Mouse (Mus musculus) c-Kit-positive CD71-positive TER-119-negative erythroid progenitor cells, embryonic 14.5 days (primary cell): Measurements from ENCODE around the gene Tufm.
A peak's percentile ranks its signal among the peaks of the same experiment; 100 is the strongest.

Source experiments
- DNase-seq: peaks from one replicate; pipeline ENCODE4 v3.0.0-alpha.2; 2013; ENCODE audit warnings: low read depth

Gene Tufm

GRCm38 (mm10) chr7:126487052-126487483 is at the start of gene Tufm:
Tufm (plus strand) TSS chr7:126487361.
- DNase-seq: peak; percentile 90

DNA sequence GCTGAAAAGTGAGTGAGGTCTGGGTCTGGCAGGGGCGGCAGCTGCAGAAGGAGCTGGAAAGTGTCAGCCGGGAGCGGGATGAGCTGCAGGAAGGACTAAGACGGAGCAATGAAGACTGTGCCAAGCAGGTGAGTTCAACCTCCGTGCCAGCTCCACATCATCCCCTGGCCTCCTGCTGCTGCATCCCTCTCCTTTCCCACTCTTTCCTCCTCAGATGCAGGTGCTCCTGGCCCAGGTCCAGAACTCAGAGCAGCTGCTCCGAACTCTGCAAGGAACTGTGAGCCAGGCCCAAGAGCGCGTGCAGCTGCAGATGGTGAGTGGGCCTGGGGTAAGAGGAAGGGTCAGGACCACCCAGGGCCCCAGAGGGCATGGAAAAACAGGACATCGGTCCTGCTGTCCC is 47.0 kb upstream of the Tufm start:
- DNase-seq: no peak

- DNase-seq: no peak
Observed at GRCm38 (mm10) chr7:126443997-126444396, 43.2 kb upstream of the Tufm start.

DNA sequence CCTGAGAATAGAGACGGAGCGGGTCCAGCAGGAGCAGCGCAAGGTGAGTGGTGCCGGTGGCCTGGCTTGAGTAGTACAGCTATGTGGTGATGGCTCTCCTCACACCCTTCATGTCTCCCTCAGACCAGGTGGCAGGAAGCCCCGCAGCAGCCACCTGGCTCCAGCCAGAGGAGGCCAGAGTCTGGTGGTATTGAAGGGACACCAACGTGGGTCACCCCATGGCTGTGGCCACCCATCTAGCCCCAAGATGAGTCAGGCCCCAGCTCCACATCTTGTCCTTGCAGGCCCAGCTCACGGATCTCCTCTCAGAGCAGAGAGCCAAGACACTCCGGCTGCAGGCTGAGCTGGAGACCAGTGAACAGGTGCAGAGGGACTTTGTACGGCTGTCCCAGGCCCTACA is 42.6 kb upstream of the Tufm start:
- no peak for DNase-seq

DNA sequence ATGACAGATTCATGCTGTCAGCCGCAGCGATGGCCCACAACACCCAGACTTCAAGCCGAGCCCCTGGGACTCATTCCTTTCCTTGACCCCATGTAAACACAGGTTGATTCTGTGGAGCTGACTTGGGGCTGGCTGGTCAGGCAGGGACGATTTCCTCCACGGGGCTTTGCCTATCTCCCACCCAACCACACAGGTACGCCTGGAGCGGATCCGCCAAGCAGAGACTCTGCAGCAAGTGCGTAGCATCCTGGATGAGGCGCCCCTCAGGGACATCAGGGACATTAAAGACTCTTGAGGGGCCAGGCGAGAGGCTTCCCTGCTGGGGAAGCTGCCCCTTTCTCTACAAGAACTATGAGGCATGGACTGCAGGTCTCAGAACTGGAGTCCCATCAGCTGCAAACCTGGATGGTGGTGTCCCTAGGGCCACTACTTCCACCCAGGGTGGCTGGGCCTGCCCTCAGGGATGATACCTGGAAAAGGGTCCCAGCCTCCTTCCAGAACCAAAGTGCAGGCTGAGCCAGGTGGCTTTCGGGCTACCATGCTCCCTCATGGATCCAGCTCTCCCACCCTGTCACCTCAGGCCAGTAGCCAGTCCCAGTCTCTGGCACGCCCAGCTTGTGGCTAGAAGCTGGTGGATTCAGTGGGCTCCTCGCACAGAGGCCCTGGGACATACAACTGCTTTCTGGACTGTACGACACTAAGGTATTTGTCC is 41.9 kb upstream of the Tufm start:
- DNase-seq: no peak

GRCm38 (mm10) chr7:126446217-126446616 is 40.9 kb upstream of the Tufm start:
- no peak for DNase-seq

- DNase-seq: no peak
Observed at GRCm38 (mm10) chr7:126448481-126448880, 38.7 kb upstream of the Tufm start.

DNA sequence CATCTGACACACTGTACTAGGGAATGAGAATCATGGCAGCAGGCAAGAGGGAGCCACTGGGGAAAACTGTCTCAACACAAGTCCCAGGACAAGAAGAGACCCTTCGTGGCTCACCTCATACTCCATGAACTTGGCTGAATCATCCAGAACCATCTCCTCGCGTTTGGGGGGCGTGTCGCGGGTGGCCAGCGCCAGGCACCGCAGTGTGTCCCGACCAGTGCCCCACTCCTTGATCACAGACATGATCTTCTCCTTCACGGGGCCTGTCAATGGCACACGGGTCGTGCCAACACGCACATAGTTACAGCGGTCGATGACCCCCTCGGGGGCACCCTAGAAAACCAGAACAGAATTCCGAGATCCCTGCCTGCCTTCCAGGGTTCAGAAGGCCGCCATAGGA is 37.2 kb upstream of the Tufm start:
- DNase-seq: no peak

GRCm38 (mm10) chr7:126450641-126451040 is 36.5 kb upstream of the Tufm start:
- DNase-seq: no peak

GRCm38 (mm10) chr7:126452244-126452643 is 34.9 kb upstream of the Tufm start:
- no peak for DNase-seq

DNA sequence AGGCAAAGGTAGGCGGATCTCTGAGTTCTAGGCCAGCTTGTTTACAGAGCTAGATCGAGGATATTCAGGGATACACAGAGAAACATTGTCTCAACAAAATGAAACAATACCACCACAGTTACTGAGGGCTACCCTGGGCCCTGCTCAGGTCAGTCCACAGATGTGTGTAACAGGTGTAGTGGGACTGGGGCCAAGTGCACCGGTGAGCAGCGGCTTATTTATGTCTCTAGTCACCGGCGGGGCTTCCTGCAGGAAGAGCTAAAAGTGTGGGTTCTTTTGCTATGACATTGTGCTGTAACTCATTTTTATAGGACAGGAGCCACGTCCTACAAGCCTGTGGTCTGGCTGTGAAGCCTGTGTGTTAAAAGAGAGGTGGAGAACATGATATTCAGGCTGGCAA is 33.3 kb upstream of the Tufm start:
- DNase-seq: no peak

- DNase-seq: no peak
Observed at GRCm38 (mm10) chr7:126455242-126455641, 31.9 kb upstream of the Tufm start.

- DNase-seq: no peak
Observed at GRCm38 (mm10) chr7:126456382-126457266, 30.5 kb upstream of the Tufm start.

DNA sequence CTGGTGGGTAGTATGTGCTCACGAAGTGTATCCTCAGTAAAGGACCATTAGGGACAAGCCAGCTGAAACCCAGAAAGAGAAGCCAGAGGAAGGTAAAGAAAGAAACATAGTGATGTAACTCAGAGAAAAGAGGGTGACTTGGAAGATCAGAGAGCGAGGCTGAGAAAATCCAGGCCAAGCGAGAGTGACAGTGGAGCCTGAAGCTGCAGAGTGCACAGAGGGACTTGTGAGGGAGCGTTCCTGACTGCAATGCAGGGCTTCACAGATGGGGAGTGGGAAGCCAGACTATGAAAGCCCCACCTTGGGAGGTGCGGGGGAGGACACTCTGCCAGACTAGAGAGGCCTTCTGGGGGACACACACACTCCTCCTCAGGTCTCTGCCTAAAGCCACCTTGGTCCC is 28.9 kb upstream of the Tufm start:
- no peak for DNase-seq

GRCm38 (mm10) chr7:126458844-126459618 is 28.1 kb upstream of the Tufm start:
- no peak for DNase-seq

DNA sequence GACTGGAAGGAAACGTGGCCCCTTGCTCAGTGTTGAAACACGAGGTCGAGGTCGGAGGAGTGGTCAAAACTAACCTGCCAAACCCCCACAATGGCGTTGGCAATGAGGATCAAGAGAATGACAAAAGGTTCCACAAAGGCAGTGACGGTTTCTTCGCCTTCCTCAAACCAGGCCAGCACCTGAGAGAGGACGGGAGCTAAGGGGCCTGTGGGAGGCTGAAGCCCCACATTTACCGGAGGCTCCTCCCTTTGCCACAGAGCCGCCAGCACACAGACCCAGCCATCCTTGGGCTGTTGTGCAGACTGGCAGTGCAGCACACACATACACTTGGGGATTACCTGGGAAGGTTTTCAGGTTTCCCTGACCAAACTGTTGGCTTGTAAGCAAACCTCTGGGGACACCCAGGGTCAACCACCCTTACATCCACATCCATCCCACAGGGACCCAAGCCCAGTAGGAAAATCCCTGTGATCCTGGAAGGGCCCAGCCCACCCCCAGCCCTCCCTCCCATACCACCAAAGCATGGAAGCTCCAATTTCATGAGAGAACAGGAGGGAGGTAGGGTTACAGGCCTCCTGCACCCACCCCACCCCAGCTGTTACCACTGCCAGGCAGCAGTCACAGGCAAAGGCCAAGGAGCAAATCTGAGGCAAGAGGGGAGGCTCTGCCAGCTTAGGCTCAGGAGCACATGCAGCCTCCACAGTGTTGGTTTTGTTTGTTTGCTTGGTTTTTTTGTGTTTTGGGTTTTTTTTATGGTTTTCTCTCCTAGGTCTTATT is 26.4 kb upstream of the Tufm start:
- no peak for DNase-seq

- no peak for DNase-seq
Observed at GRCm38 (mm10) chr7:126461626-126462025, 25.5 kb upstream of the Tufm start.

DNA sequence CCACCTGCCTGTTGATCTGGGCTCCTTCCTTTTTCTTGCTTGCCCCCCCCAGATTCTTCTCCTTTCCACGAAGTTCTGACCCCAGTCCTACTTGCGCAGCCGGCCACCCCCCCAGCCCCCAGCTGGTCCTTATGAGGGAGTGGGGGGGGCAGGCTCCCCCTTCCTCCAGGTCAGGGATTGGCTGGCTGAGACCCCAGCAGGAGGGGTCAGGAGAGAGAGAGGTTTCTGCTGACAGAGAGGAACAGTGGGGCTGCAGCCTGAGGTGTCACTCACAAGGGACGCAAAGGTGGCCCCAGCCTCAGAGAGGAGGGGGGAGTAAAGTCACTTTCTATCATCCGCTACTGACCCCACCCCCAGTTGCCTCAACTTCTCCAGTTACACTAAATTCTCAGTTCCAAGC is 24.2 kb upstream of the Tufm start, which contains the start of gene Atp2a1:
Gene Atp2a1 (minus strand): TSS at position 105 of the 400 bp plus-strand sequence.
- DNase-seq: no peak

DNA sequence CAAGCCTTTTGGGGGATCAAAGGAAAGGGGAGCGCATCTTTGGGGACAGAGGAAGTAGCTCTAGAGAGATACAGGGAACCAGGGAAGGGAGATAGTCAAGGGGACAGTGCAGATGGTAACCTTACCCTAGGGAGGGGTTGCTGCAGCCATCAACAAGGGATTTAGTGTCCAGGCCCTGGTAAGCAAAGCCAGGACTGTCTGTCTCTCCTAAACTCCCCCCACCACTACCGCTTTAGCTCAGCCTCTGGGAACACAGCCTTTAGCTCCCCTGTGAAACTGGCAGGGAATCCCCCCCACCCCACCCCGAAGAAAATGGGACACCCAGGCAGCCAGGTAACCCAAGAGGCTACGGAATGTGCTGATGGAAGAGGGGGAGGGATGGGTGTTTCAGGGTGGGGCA is 23.6 kb upstream of the Tufm start:
- no peak for DNase-seq

DNA sequence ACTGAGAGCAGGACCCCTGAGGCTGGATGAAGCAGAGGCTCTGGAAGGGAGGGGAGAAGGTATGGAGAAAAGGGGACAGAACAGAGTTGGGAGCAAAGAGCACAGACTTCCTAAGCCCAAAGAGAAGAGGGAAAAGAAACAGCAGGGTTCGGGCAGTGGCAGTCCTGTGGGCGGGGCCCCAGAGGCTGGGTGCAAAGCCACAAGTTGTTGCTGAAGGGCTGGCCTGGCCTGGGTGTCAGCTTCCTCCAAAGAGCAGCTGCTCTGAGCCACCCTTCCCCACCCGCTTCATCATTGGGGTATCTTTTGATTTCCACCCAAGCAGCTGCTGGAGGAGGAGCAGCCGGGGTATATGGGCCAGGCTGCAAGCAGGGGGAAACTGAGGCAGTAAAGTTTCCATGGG is 23.0 kb upstream of the Tufm start:
- DNase-seq: no peak

- no peak for DNase-seq
Observed at GRCm38 (mm10) chr7:126464836-126465235, 22.3 kb upstream of the Tufm start.
